In the genomic region with DNA sequence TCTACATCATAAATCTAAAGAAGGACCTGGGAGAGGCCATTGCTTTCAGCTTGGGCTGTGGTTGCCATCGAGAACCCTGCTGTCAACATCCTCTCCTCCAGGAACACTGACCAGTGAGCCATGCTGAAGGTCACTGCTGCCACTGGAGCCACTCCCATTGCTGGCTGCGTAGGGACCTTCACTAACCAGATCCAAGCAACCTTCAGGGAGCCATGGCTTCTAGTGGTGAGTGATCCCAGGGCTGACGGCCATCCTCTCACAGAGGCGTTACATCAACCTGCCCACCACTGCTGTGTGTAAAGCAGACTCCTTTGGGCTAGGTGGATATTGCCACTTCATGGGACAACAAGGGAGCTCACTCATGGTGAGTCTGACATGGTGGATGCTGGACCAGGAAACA, we compare ENCODE assay signal across 17 mouse cellular contexts.
DNase-seq lines count a peak whose midpoint lies in the region.
"Had no signal": no experiment of that assay in that cellular context is flagged by ENCODE, and none has a peak within 500 bp of the region (broad histone marks: within the 10 kb centered on the region; RNA-seq: fewer than 3 reads in every experiment).

No protein-coding gene starts in this region.

- peak; percentile 47 for DNase-seq in adrenal gland, adult 2 months
- DNase-seq in adrenal gland, postnatal 4 days (ENCODE audit: low spot score in 2 of 2) = no peak
- peak; percentile 0 to 1 for DNase-seq in gastrocnemius, adult 8-10 months (ENCODE audit: low spot score in 2 of 2)
- no peak for DNase-seq in gastrocnemius, postnatal 36 days
- peak; percentile 1 for DNase-seq in layer of hippocampus, adult 11-12 months (ENCODE audit: low spot score)
- DNase-seq in layer of hippocampus, adult 18-20 months (ENCODE audit: low spot score in 2 of 2) = no peak
- DNase-seq: B cell, adult 2 months; cerebellum, adult 11-12 months; cerebellum, adult 8-10 months; cerebellum, postnatal 10 days; cerebellum, postnatal 36 days; embryo, embryonic 11 days; gastrocnemius, postnatal 10 days; heart, adult 18-20 months; heart, postnatal 10 days; heart, postnatal 36 days; kidney, adult 11 months had no signal

- intact Hi-C loops in gastrocnemius, postnatal 36 days (cut with DNase I) = no loop called here

Comparison
In these comparisons a context has a peak if more than half of its experiments do, and no peak if none do; other contexts are left out.
1. DNase-seq: peak in adrenal gland, adult 2 months (single experiment), gastrocnemius, adult 8-10 months (2 of 2) and layer of hippocampus, adult 11-12 months (single experiment); none in adrenal gland, postnatal 4 days (0 of 2), gastrocnemius, postnatal 36 days (0 of 2) and layer of hippocampus, adult 18-20 months (0 of 2).